Mouse (Mus musculus): ENCODE results near the gene Sox6.

GRCm38 (mm10) chr7:115840613-115841012, 198.0 kb downstream of the Sox6 start:
- TF ChIP-seq ZNF384 (IDR thresholded peaks at IDR 0.05; ENCODE audit: low read depth, low read length) (no peak), ZC3H11A (IDR thresholded peaks at IDR 0.05; ENCODE audit: borderline replicate concordance, low read depth, low read length) (no peak), MAFK (IDR thresholded peaks at IDR 0.05; ENCODE audit: insufficient read depth, low read depth, low read length) (no peak), CHD2 (IDR thresholded peaks at IDR 0.05; ENCODE audit: low read depth, low read length) (no peak), HCFC1 (IDR thresholded peaks at IDR 0.05; ENCODE audit: borderline replicate concordance, insufficient read depth, low read length) (no peak)
